Mouse (Mus musculus) G1E (cell line): ENCODE measurements around the gene Pidd1. TPM values are rescaled to one million over a fixed set of nuclear protein-coding genes. Genes with fewer than 3 reads are reported as not detected.

ENCODE experiments used
- ATAC-seq: 2 replicates; pipeline ENCODE4 v1.8.0; 2016; ENCODE audit warnings: mild to moderate bottlenecking; ENCODE audit not compliant: insufficient number of reproducible peaks, poor library complexity, low FRiP score, severe bottlenecking; ENCODE audit errors: extremely low read depth
- DNase-seq: peaks from one replicate; pipeline ENCODE4 v3.0.0; 2012; ENCODE audit warnings: low spot score
- H3K27me3 ChIP-seq: 2 replicates; pipeline ENCODE4 v1.6.1; 2012; ENCODE audit warnings: mild to moderate bottlenecking, low read length, inconsistent platforms; ENCODE audit not compliant: insufficient read depth
- H3K36me3 ChIP-seq: replicated peaks from 2 replicates; pipeline ENCODE3; 2012; ENCODE audit warnings: mild to moderate bottlenecking, inconsistent platforms
- H3K4me1 ChIP-seq: 2 replicates; pipeline ENCODE4 v1.6.1; 2012; ENCODE audit warnings: low read depth, low read length, inconsistent platforms, mixed read lengths; ENCODE audit not compliant: insufficient read depth
- H3K4me3 ChIP-seq: 2 replicates; pipeline ENCODE4 v1.5.1; 2012; ENCODE audit warnings: low read depth, mild to moderate bottlenecking, inconsistent platforms, low read length, moderate library complexity, mixed read lengths
- H3K9me3 ChIP-seq: replicated peaks from 2 replicates; pipeline ENCODE4 v1.6.1; 2012; ENCODE audit warnings: inconsistent platforms
- CTCF ChIP-seq: IDR thresholded peaks from 2 replicates; pipeline ENCODE4 v1.5.1; 2012; ENCODE audit warnings: low read depth, low read length, inconsistent platforms, mixed read lengths
- GATA1 ChIP-seq: IDR thresholded peaks from 2 replicates; pipeline ENCODE4 v1.6.1; 2012; ENCODE audit warnings: borderline replicate concordance, low read length, inconsistent platforms, mixed read lengths
- GATA2 ChIP-seq: IDR thresholded peaks from 2 replicates; pipeline ENCODE4 v1.6.1; 2012; ENCODE audit warnings: low read depth, low read length, inconsistent platforms, borderline replicate concordance
- POLR2AphosphoS5 ChIP-seq: IDR thresholded peaks from 2 replicates; pipeline ENCODE4 v1.6.1; 2012; ENCODE audit warnings: low read depth, low read length, inconsistent platforms; ENCODE audit not compliant: insufficient replicate concordance
- TAL1 ChIP-seq: conservative IDR thresholded peaks from 2 replicates; pipeline ENCODE4 v1.6.1; 2012; ENCODE audit warnings: low read depth, low read length, inconsistent platforms, mixed read lengths
- polyA plus RNA-seq: library from polyadenylated mRNA; stranded (reverse); fragments of >175 nt; gene quantifications from 2 replicates; pipeline ENCODE4 v1.2.3, GENCODE M21; 2012
- total RNA-seq, 2 experiments: library from RNA; stranded (forward) in 1 of 2; stranded (reverse) in 1 of 2; fragments of 200-1000 nt in 1 of 2; fragments of >200 nt in 1 of 2; fragmentation: Nextera tagmentation in 1 of 2; gene quantifications; 2 replicates each; pipeline ENCODE4 v1.2.3; 2014 to 2017

Gene Pidd1
- total and polyA plus RNA-seq, 3 experiments: 8.9 to 59.6 (median 22.9) TPM

DNA sequence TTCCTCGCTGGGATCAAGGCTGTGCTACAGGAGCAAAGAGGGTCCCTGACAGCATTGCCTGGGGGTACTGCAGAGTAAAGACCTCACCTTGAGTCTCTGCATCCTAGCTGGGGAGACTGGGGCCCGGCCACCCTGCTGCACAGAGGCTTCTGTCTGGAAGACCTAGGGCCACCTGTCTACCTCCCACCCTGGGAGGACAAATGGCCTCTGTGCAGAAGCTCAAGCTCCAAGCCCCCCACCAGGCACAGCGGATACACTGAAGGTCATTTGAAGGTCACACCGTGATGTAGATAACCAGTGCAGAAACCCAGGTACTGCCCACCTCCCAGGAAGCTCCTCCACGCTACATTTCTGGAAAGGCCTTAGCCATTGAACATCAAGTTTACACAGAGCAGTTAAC, 15.1 kb downstream of the Pidd1 start:
- Histone ChIP-seq H3K4me1 (peaks cover 64% of the 10 kb centered on the region), H3K27me3 (peaks cover 34% of the 10 kb centered on the region), H3K4me3 (no peak overlapping the region), H3K36me3 (peaks cover 45% of the 10 kb centered on the region), H3K9me3 (no peaks in the 10 kb centered on the region)
- no peak for TF ChIP-seq GATA2
- TF ChIP-seq TAL1: no peak
- no peak for TF ChIP-seq GATA1
- TF ChIP-seq POLR2AphosphoS5: no peak
- TF ChIP-seq CTCF: no peak
- DNase-seq (no peak), ATAC-seq (no peak)

DNA sequence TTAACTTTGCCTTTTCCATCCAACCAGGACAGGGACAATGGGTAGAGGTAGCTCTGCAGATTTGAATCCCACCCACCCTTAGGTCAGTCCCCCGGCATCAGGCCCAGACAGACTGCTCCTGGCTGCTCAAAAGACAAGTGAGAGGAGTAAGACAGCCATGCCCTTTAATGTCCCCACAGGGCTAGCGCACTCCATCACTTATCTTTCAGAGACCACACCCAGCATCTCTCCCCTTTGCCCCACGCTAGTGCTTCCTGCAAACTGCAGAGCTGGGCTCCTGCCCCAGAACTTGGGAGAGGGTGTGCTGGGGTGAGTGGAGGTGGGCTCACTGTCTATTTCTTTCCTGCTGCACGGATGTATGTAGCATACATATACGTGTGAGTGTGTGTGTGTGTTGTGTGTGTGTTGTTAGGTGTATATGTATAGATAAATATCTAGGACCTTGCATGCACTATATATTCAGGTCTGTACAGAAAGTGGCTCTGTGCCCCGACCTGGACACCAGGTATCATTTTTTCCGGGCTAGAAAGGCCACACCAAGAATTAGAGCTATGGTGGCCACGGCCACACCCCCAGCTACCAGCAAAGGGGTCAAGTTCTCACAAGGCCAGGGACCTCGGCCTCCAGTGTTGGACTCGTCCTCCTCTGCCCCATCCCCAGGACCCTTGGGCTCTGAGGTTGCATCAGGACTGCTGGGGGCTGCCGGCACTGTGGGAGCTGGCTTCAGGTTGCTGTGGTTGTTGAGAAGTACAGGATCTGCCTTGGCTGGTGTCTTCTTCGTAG, 16.7 kb downstream of the Pidd1 start:
- TF ChIP-seq GATA2 (no peak), POLR2AphosphoS5 (no peak), CTCF (no peak), TAL1 (no peak), GATA1 (no peak)
- DNase-seq (no peak), ATAC-seq (no peak)
- Histone ChIP-seq H3K4me1 (peaks cover 48% of the 10 kb centered on the region), H3K27me3 (peaks cover 46% of the 10 kb centered on the region), H3K4me3 (no peak overlapping the region), H3K36me3 (peaks cover 29% of the 10 kb centered on the region), H3K9me3 (no peaks in the 10 kb centered on the region)

DNA sequence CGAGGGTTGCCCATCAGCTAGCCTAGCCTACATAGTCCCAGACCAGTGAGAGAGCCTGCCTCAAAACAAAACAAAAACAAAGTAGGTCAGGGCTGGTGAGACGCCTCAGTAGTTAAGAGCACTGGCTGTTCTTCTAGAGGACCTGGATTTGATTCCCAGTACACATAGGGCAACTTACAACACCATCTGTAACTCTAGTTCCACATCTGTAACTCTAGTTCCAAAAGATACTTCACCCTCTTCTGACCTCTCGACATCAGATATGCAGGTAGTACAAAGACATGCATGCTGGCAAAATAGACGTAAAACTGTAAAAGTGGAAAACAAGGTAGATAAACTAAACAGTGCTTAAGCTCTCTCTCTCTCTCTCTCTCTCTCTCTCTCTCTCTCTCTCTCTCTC, 20.0 kb downstream of the Pidd1 start:
- DNase-seq: no peak
- Histone ChIP-seq H3K4me3 (no peak overlapping the region), H3K36me3 (no peaks in the 10 kb centered on the region), H3K4me1 (peaks cover 32% of the 10 kb centered on the region), H3K27me3 (peaks cover 52% of the 10 kb centered on the region), H3K9me3 (no peaks in the 10 kb centered on the region)
- ATAC-seq: no peak
- TF ChIP-seq CTCF (no peak), TAL1 (no peak), GATA1 (no peak), POLR2AphosphoS5 (no peak), GATA2 (no peak)

DNA sequence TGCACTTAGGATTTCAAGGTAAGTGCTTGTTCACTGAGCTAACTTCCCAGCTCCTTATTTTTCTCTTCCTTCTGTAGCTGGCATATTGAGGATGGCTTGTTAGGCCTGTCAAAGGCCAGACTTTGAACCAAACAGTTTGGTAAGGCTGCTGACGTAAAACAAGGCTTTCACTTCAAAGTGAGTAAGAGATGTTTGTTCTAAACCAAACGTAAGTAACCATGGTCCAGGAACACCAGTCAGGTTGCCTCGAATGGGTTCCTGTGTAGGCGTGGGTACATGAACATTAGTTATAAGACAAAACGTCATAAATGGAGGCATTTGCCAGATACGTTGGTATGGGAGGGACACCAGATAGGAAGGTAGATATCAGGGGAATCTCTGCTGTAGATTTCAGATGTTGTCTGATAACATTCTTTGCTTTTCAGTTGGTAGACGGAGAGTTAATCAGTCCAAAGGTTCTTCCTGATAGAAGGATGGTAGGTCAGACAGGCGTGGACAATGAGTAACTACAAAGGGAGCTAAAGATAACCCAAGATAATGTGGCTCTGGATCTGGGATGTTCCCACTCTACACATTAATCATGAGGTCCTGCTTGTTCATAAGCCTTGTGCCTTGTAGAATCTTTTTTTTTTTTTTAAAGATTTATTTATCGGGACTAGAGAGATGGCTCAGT, 23.7 kb downstream of the Pidd1 start:
- peaks cover 20% of the 10 kb centered on the region for H3K4me1 ChIP-seq
- no peaks in the 10 kb centered on the region for H3K9me3 ChIP-seq
- no peak for ATAC-seq
- peaks cover 32% of the 10 kb centered on the region for H3K27me3 ChIP-seq
- TF ChIP-seq TAL1: no peak
- no peak for TF ChIP-seq POLR2AphosphoS5
- TF ChIP-seq GATA2: no peak
- no peak for TF ChIP-seq GATA1
- TF ChIP-seq CTCF: no peak
- H3K4me3 ChIP-seq: no peak overlapping the region
- DNase-seq: no peak
- H3K36me3 ChIP-seq: no peaks in the 10 kb centered on the region

DNA sequence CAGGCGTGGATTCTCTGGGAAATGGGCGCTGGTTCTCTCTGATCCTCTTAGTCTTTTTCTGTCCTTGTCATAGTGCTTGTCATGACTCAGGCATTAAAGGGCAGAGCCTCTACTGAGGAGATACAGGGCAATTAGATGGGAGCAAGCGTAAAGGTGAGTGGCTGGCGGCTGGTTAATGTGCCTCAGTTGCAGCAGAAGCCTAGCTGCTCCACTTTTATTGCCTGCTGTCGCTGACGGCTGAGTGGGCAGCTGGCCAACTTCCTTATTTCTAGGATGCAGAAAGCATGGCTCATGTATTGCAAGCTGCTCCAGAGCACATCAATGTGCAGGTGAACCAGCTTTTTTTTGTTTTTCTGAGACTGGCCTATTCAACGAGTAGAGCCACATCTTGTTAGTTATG, 24.9 kb downstream of the Pidd1 start:
- H3K4me1 ChIP-seq: peaks cover 26% of the 10 kb centered on the region
- ATAC-seq (no peak), DNase-seq (no peak)
- TF ChIP-seq TAL1 (no peak), CTCF (no peak), GATA2 (no peak), POLR2AphosphoS5 (no peak), GATA1 (no peak)
- H3K36me3 ChIP-seq: no peaks in the 10 kb centered on the region
- H3K9me3 ChIP-seq: no peaks in the 10 kb centered on the region
- H3K27me3 ChIP-seq: peaks cover 29% of the 10 kb centered on the region
- H3K4me3 ChIP-seq: no peak overlapping the region

DNA sequence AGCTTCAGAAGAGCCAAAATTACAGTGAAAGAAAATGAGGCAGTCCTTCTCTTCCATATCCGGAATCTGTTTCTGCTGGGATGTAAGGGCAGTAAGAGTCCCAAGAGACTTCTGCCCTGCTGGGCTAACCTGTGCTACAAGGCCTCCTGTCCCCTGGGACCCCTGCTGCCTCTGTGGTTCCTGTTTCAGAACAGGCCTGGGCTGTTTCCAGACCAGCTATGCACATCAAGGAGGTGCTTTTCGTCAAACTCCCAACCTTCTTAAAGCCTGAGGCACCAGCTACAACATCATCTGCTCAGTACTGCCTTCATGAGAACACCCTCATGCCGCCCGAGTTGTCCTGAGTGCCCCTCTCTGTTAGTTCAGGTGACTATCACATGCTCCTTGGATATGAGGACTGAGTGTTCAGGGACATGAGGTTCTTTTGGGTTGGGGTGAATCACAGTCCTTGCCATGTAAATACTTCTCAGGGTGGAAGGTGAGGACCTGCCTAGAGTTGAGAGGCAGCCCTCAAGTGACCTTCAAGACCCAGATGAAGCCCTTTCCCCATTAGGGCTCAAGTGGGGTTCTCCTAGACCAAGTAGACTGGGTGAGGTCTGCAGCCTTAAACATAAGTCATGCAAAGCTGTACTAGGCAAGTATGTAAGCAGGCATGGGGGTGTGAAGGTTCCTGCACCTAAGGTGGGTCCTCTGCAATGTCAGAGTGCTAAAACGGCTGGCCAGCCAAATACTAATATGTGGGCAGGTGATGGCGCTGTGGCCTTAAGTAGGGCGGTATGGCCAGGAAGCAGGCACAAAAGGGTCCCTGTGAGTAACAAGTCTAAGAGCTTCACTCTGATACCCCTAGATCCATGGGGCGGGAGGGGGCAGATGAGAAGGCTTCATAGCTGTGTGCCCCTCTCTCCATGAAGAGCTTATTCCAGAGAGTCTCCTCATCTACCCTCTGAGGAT, 25.8 kb downstream of the Pidd1 start:
- Histone ChIP-seq H3K36me3 (no peaks in the 10 kb centered on the region), H3K9me3 (no peaks in the 10 kb centered on the region), H3K4me3 (no peak overlapping the region), H3K4me1 (peaks cover 32% of the 10 kb centered on the region), H3K27me3 (peaks cover 20% of the 10 kb centered on the region)
- DNase-seq (no peak), ATAC-seq (no peak)
- TF ChIP-seq POLR2AphosphoS5 (no peak), GATA2 (no peak), TAL1 (no peak), GATA1 (no peak)
